ENCODE assay signal across 29 mouse cellular contexts in genomic region chr2:143502203-143502602, GRCm38 (mm10). TPM values are rescaled to one million over a fixed set of nuclear protein-coding genes. Genes with fewer than 3 reads are reported as not detected.
DNase-seq lines count a peak whose midpoint lies in the region; ATAC-seq lines count a peak whose summit lies in the region.
"Had no signal": no experiment of that assay in that cellular context is flagged by ENCODE, and none has a peak within 500 bp of the region (broad histone marks: within the 10 kb centered on the region; RNA-seq: fewer than 3 reads in every experiment).

No protein-coding gene starts in this region.

- no peaks in the 10 kb centered on the region for H3K27me3 ChIP-seq in midbrain, embryonic 12.5 days
- no peaks in the 10 kb centered on the region for H3K27me3 ChIP-seq in midbrain, embryonic 15.5 days (replicated peaks)
- no peaks in the 10 kb centered on the region for H3K27me3 ChIP-seq in hindbrain, embryonic 10.5 days (ENCODE audit: insufficient read depth, poor library complexity, severe bottlenecking)
- H3K27me3 ChIP-seq: embryonic facial prominence, embryonic 13.5 days; forebrain, embryonic 12.5 days; heart, embryonic 13.5 days; hindbrain, embryonic 13.5 days; Patski had no signal

- DNase-seq in heart, adult 11 months, result peak; percentile 14
- DNase-seq in heart, postnatal 4 days, result no peak
- no peak for DNase-seq in frontal cortex, postnatal 14 days (ENCODE audit: low spot score in 2 of 2)
- DNase-seq in adrenal gland, postnatal 10 days, result no peak
- DNase-seq in hindbrain, embryonic 10.5 days (ENCODE audit: low spot score), result no peak
- DNase-seq: adrenal gland, postnatal 14 days; B cell, adult 2 months; cerebellum, adult 11-12 months; cerebellum, adult 8-10 months; cerebellum, postnatal 36 days; embryo, embryonic 11 days; forebrain, postnatal 0 days; gastrocnemius, postnatal 25 days; heart, adult 2 months; heart, postnatal 14 days had no signal

- H3K9ac ChIP-seq in midbrain, embryonic 12.5 days (replicated peaks), result no peak overlapping the region
- no peak overlapping the region for H3K9ac ChIP-seq in midbrain, embryonic 15.5 days
- H3K9ac ChIP-seq: embryonic facial prominence, embryonic 13.5 days; forebrain, embryonic 12.5 days; forebrain, postnatal 0 days; heart, embryonic 13.5 days; hindbrain, embryonic 13.5 days had no signal

- peak overlapping the region; percentile 49; the same call in 1 of the 2 replicates for H3K27ac ChIP-seq in midbrain, embryonic 12.5 days (replicated peaks)
- peak overlapping the region; percentile 57 for H3K27ac ChIP-seq in midbrain, embryonic 15.5 days
- no peak overlapping the region for H3K27ac ChIP-seq in hindbrain, embryonic 10.5 days
- H3K27ac ChIP-seq: embryonic facial prominence, embryonic 10.5 days; embryonic facial prominence, embryonic 13.5 days; forebrain, embryonic 12.5 days; heart, adult 2 months; heart, embryonic 10.5 days; heart, embryonic 13.5 days; hindbrain, embryonic 13.5 days had no signal

- peaks cover 8% of the 10 kb centered on the region; the same call in 1 of the 2 replicates for H3K4me1 ChIP-seq in midbrain, embryonic 12.5 days
- peaks cover 11% of the 10 kb centered on the region for H3K4me1 ChIP-seq in midbrain, embryonic 15.5 days
- no peaks in the 10 kb centered on the region for H3K4me1 ChIP-seq in hindbrain, embryonic 10.5 days (replicated peaks)
- H3K4me1 ChIP-seq: embryonic facial prominence, embryonic 10.5 days; embryonic facial prominence, embryonic 13.5 days; forebrain, embryonic 12.5 days; heart, embryonic 10.5 days; heart, embryonic 13.5 days; hindbrain, embryonic 13.5 days had no signal

- H3K36me3 ChIP-seq in midbrain, embryonic 12.5 days, result no peaks in the 10 kb centered on the region
- H3K36me3 ChIP-seq in midbrain, embryonic 15.5 days (replicated peaks), result no peaks in the 10 kb centered on the region
- no peaks in the 10 kb centered on the region for H3K36me3 ChIP-seq in hindbrain, embryonic 10.5 days
- H3K36me3 ChIP-seq: embryonic facial prominence, embryonic 10.5 days; embryonic facial prominence, embryonic 13.5 days; forebrain, embryonic 12.5 days; G1E; heart, embryonic 10.5 days; heart, embryonic 13.5 days; hindbrain, embryonic 13.5 days had no signal

- H3K4me2 ChIP-seq in midbrain, embryonic 12.5 days (replicated peaks), result no peak overlapping the region
- no peak overlapping the region for H3K4me2 ChIP-seq in midbrain, embryonic 15.5 days
- H3K4me2 ChIP-seq: embryonic facial prominence, embryonic 13.5 days; forebrain, embryonic 12.5 days; heart, embryonic 13.5 days; hindbrain, embryonic 13.5 days had no signal

- 45% methylated on average over 3 of the region's 3 CpGs for WGBS in midbrain, embryonic 12.5 days
- 25% methylated on average over 3 of the region's 3 CpGs for WGBS in midbrain, embryonic 15.5 days
- 81% methylated on average over 3 of the region's 3 CpGs for WGBS in hindbrain, embryonic 10.5 days

- no peak overlapping the region for H3K4me3 ChIP-seq in midbrain, embryonic 12.5 days
- no peak overlapping the region for H3K4me3 ChIP-seq in midbrain, embryonic 15.5 days
- no peak overlapping the region for H3K4me3 ChIP-seq in hindbrain, embryonic 10.5 days
- H3K4me3 ChIP-seq: embryonic facial prominence, embryonic 10.5 days; embryonic facial prominence, embryonic 13.5 days; erythroblast, embryonic 14.5 days; forebrain, embryonic 12.5 days; heart, adult 2 months; heart, embryonic 10.5 days; heart, embryonic 13.5 days; hindbrain, embryonic 13.5 days had no signal

- no peaks in the 10 kb centered on the region for H3K9me3 ChIP-seq in midbrain, embryonic 12.5 days
- H3K9me3 ChIP-seq in midbrain, embryonic 15.5 days, result no peaks in the 10 kb centered on the region
- no peaks in the 10 kb centered on the region for H3K9me3 ChIP-seq in hindbrain, embryonic 10.5 days
- H3K9me3 ChIP-seq: embryonic facial prominence, embryonic 10.5 days; embryonic facial prominence, embryonic 13.5 days; forebrain, embryonic 12.5 days; heart, embryonic 10.5 days; heart, embryonic 13.5 days; hindbrain, embryonic 13.5 days had no signal

- peak; percentile 67 for ATAC-seq in midbrain, embryonic 12.5 days (ENCODE audit: low FRiP score, low read depth)
- ATAC-seq in midbrain, embryonic 15.5 days (replicated peaks), result peak; percentile 84
- ATAC-seq: forebrain, postnatal 0 days; hindbrain, embryonic 16.5 days; Patski had no signal

RNA-seq across cellular contexts. Expression of gene Pcsk2, which starts 43.8 kb away (rescaled TPM):
- under 1 TPM in 1 of 2 experiments, not detected in 1; 0.05 TPM for total RNA-seq in heart, postnatal 4 days (2021)
- polyA plus RNA-seq in midbrain, embryonic 12.5 days (2016; fragmentation: Nextera tagmentation; extraction: Ambion mirVana), result 12.7 and 14.3 TPM in 2 replicates
- 30.0 and 30.6 TPM in 2 replicates for polyA plus RNA-seq in midbrain, embryonic 15.5 days (2015; fragmentation: Nextera tagmentation; extraction: Ambion mirVana)
- total RNA-seq in adrenal gland, postnatal 10 days (2021), result 1 to 10 TPM; 3.6 to 4.0 TPM
- 2.3 and 2.4 TPM in 2 replicates for polyA plus RNA-seq in hindbrain, embryonic 10.5 days (2016; fragmentation: Nextera tagmentation; extraction: Ambion mirVana)
- total RNA-seq: CH12.LX; heart, adult 2 months; heart, postnatal 14 days; hematopoietic stem cell, adult 5-6 weeks had no signal
- polyA plus RNA-seq: erythroblast, embryonic 14.5 days; G1E; heart, adult 2 months; Patski had no signal
